ENCODE assay signal across 9 mouse cellular contexts in the genomic region with DNA sequence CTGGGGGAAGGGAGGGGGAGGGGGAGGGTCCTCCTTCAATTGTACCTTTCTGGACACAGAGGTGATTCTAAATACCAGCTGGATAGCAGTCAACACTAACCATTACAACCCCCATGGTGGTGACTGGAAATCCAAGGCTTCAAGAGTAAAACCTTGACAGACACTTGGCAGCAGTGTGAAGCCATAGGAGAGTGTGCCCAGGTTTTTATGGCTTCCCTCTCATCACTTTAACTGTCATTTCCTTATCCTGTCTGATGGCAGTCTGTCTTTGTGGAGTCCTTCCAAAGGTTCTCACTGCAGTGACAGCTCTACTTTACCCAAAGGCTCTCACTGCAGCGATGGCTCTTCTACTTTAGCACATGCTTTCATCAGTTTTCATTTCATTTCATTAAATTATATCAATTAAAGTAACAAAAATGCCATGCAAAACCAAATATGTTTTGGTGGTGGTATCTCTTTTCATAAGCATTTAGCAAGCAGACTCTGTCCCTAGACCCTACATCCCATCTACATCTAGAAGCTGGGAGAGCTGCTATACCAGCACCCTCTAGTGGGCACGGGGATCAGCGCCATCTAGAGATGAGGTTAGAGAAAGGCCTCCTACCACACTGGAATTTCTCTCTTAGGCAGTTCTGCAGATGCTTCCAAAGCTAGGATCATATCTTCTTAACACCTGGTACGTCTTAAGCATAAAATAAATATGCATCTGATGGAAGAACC. TPM values are rescaled to one million over a fixed set of nuclear protein-coding genes. Genes with fewer than 3 reads are reported as not detected.
A peak's percentile ranks its signal among the peaks of the same experiment; 100 is the strongest.
DNase-seq lines count a peak whose midpoint lies in the region; ATAC-seq and TF ChIP-seq lines count a peak whose summit lies in the region.
"Had no signal": no experiment of that assay in that cellular context is flagged by ENCODE, and none has a peak within 500 bp of the region (broad histone marks: within the 10 kb centered on the region; RNA-seq: fewer than 3 reads in every experiment).

No protein-coding gene starts in this region.

- no peaks in the 10 kb centered on the region for H3K9me3 ChIP-seq in liver, embryonic 12.5 days (replicated peaks)
- H3K9me3 ChIP-seq in heart, postnatal 0 days (replicated peaks; ENCODE audit: control insufficient read depth, low read length) = no peaks in the 10 kb centered on the region
- H3K9me3 ChIP-seq: midbrain, embryonic 12.5 days had no signal

- peak; percentile 73 for TF ChIP-seq CTCF in liver, adult 2 months (IDR thresholded peaks at IDR 0.05; ENCODE audit: low read depth, low read length)
- TF ChIP-seq CTCF in heart, postnatal 0 days (IDR thresholded peaks at IDR 0.05; ENCODE audit: low read depth) = peak; percentile 85

- intact Hi-C loops in left cerebral cortex, postnatal 10 days (cut with DNase I) = loop anchor here (10.0 kb wide), 2 partner anchors 441 to 481 kb away; no protein-coding TSS in a partner anchor

- no peaks in the 10 kb centered on the region for H3K36me3 ChIP-seq in liver, adult 2 months (ENCODE audit: control insufficient read depth, insufficient read depth, low read length)
- H3K36me3 ChIP-seq in liver, embryonic 12.5 days = no peaks in the 10 kb centered on the region
- H3K36me3 ChIP-seq in heart, postnatal 0 days (replicated peaks; ENCODE audit: control insufficient read depth, insufficient read depth, low read length) = no peaks in the 10 kb centered on the region

- H3K79me2 ChIP-seq in liver, adult 2 months (ENCODE audit: control insufficient read depth, insufficient read depth, low read length) = no peaks in the 10 kb centered on the region

- H3K27ac ChIP-seq in liver, adult 2 months (replicated peaks; ENCODE audit: insufficient read depth, low read depth, low read length) = no peak overlapping the region
- H3K27ac ChIP-seq in liver, embryonic 12.5 days = no peak overlapping the region
- no peak overlapping the region for H3K27ac ChIP-seq in heart, postnatal 0 days (ENCODE audit: low read depth)
- H3K27ac ChIP-seq: midbrain, embryonic 12.5 days had no signal

- H3K27me3 ChIP-seq in liver, adult 2 months (ENCODE audit: control insufficient read depth, insufficient read depth, low read length) = no peaks in the 10 kb centered on the region
- no peaks in the 10 kb centered on the region for H3K27me3 ChIP-seq in liver, embryonic 12.5 days (replicated peaks)
- no peaks in the 10 kb centered on the region for H3K27me3 ChIP-seq in heart, postnatal 0 days (ENCODE audit: control insufficient read depth, insufficient read depth, low read length)

- no peaks in the 10 kb centered on the region for H3K4me1 ChIP-seq in liver, adult 2 months (ENCODE audit: control insufficient read depth, insufficient read depth, low read length)
- H3K4me1 ChIP-seq in liver, embryonic 12.5 days = no peaks in the 10 kb centered on the region
- H3K4me1 ChIP-seq in heart, postnatal 0 days (ENCODE audit: control insufficient read depth, insufficient read depth) = no peaks in the 10 kb centered on the region

- no peak for ATAC-seq in liver, embryonic 12.5 days
- ATAC-seq in heart, postnatal 0 days (ENCODE audit: insufficient read depth, low read depth) = no peak
- ATAC-seq in monocyte, adult 5-6 weeks (replicated peaks; ENCODE audit: insufficient number of reproducible peaks, low FRiP score, low TSS enrichment, poor library complexity, severe bottlenecking) = no peak

- no peak overlapping the region for H3K4me3 ChIP-seq in liver, adult 2 months (ENCODE audit: insufficient read depth, low read depth, low read length)
- H3K4me3 ChIP-seq in liver, embryonic 12.5 days = no peak overlapping the region
- no peak overlapping the region for H3K4me3 ChIP-seq in heart, postnatal 0 days (ENCODE audit: low read depth, low read length)
- H3K4me3 ChIP-seq: midbrain, embryonic 12.5 days had no signal

- WGBS in liver, adult 2 months = 53% methylated on average over 4 of the region's 4 CpGs
- WGBS in liver, embryonic 12.5 days (ENCODE audit: insufficient replicate concordance) = 27% methylated on average over 4 of the region's 4 CpGs
- 34% methylated on average over 4 of the region's 4 CpGs for WGBS in heart, postnatal 0 days

- DNase-seq in liver, adult 2 months (ENCODE audit: extremely low read depth, low read depth, low spot score) = peak; percentile 28
- DNase-seq in MN1 (ENCODE audit: low spot score) = peak; percentile 76
- DNase-seq in cerebellum, postnatal 14 days = peak; percentile 84 to 88
- DNase-seq in heart, postnatal 0 days (ENCODE audit: low spot score) = peak; percentile 47
- peak; percentile 48 to 79 for DNase-seq in left cerebral cortex, postnatal 10 days (ENCODE audit: extremely low spot score in 1 of 2, low spot score in 2 of 2)
- DNase-seq in retina, postnatal 7 days (ENCODE audit: low read depth, low spot score) = peak; percentile 32

- H3K4me2 ChIP-seq in liver, embryonic 12.5 days = no peak overlapping the region
- no peak overlapping the region for H3K4me2 ChIP-seq in heart, postnatal 0 days (ENCODE audit: low read depth, low read length)
- H3K4me2 ChIP-seq: midbrain, embryonic 12.5 days had no signal

- TF ChIP-seq POLR2A in liver, adult 2 months (IDR thresholded peaks at IDR 0.05; ENCODE audit: extremely low read depth, insufficient read depth, low read length) = no peak

- H3K9ac ChIP-seq in liver, adult 2 months (ENCODE audit: low read depth, low read length) = no peak overlapping the region
- no peak overlapping the region for H3K9ac ChIP-seq in liver, embryonic 12.5 days
- H3K9ac ChIP-seq in heart, postnatal 0 days (replicated peaks; ENCODE audit: low read depth, low read length) = no peak overlapping the region
- H3K9ac ChIP-seq: midbrain, embryonic 12.5 days had no signal

- TF ChIP-seq EP300 in heart, postnatal 0 days (IDR thresholded peaks at IDR 0.05; ENCODE audit: low read depth) = no peak

RNA-seq across cellular contexts. Expression of a gene that starts 50.0 kb away (rescaled TPM):
- total RNA-seq in liver, adult 2 months (2014; rRNA removed) = 12.2 and 13.0 TPM in 2 replicates
- 12.5 and 13.5 TPM in 2 replicates for polyA plus RNA-seq in liver, adult 2 months (2012; rRNA removed)
- 10.9 and 11.2 TPM in 2 replicates for polyA plus RNA-seq in liver, embryonic 12.5 days (2016; fragmentation: Nextera tagmentation; extraction: Ambion mirVana)
- 24.1 and 25.5 TPM in 2 replicates for total RNA-seq in heart, postnatal 0 days (2014; rRNA removed; ENCODE audit: low replicate concordance)
- polyA plus RNA-seq in heart, postnatal 0 days (2015; fragmentation: Nextera tagmentation; extraction: Ambion mirVana) = 21.0 and 21.3 TPM in 2 replicates
- 10 to 100 TPM; 31.5 to 33.8 TPM for total RNA-seq in left cerebral cortex, postnatal 10 days (2021)
- total RNA-seq in monocyte, adult 5-6 weeks (2017) = 8.6 to 15.9 TPM (median 11.1 TPM) in 3 replicates

Comparison
In these comparisons a context has a peak if more than half of its experiments do, and no peak if none do; other contexts are left out.
1. DNase-seq: peak in every context shown above with its lines; median percentile 86 in cerebellum, postnatal 14 days; 76 in MN1; 64 in left cerebral cortex, postnatal 10 days; 47 in heart, postnatal 0 days; 32 in retina, postnatal 7 days; 28 in liver, adult 2 months.